ENCODE assay signal across 21 mouse cellular contexts in genomic region chr11:33299371-33299770, GRCm38 (mm10). TPM values are rescaled to one million over a fixed set of nuclear protein-coding genes. Genes with fewer than 3 reads are reported as not detected.
DNase-seq lines count a peak whose midpoint lies in the region; ATAC-seq and TF ChIP-seq lines count a peak whose summit lies in the region.
"Had no signal": no experiment of that assay in that cellular context is flagged by ENCODE, and none has a peak within 500 bp of the region (broad histone marks: within the 10 kb centered on the region; RNA-seq: fewer than 3 reads in every experiment).

No protein-coding gene starts in this region.

- no peak overlapping the region for H3K27ac ChIP-seq in kidney, embryonic 14.5 days (ENCODE audit: low read depth, low read length)
- H3K27ac ChIP-seq: macrophage; midbrain, embryonic 15.5 days had no signal

- H3K4me3 ChIP-seq in kidney, embryonic 14.5 days (ENCODE audit: low read length) = no peak overlapping the region
- H3K4me3 ChIP-seq: erythroblast, embryonic 14.5 days; midbrain, embryonic 15.5 days had no signal

- no peaks in the 10 kb centered on the region for H3K9me3 ChIP-seq in kidney, embryonic 14.5 days (ENCODE audit: control insufficient read depth, low read length)
- H3K9me3 ChIP-seq: midbrain, embryonic 15.5 days had no signal

- no peak for TF ChIP-seq POLR2A in brain, embryonic 14.5 days (IDR thresholded peaks at IDR 0.05; ENCODE audit: borderline replicate concordance, extremely low read depth, insufficient read depth, insufficient read length, poor library complexity, severe bottlenecking)

- WGBS in kidney, embryonic 14.5 days = 37% methylated on average over 11 of the region's 11 CpGs

- H3K4me1 ChIP-seq in kidney, embryonic 14.5 days (ENCODE audit: control insufficient read depth, insufficient read depth, low read length) = no peaks in the 10 kb centered on the region

- H3K36me3 ChIP-seq in kidney, embryonic 14.5 days (ENCODE audit: control insufficient read depth, insufficient read depth, low read length) = no peaks in the 10 kb centered on the region
- H3K36me3 ChIP-seq: midbrain, embryonic 15.5 days had no signal

- H3K4me2 ChIP-seq in kidney, embryonic 14.5 days (replicated peaks; ENCODE audit: low read depth, low read length) = 0 out of 2 replicates have a peak overlapping the region, but pooled peaks have one; percentile 12
- H3K4me2 ChIP-seq: liver, embryonic 11.5 days; midbrain, embryonic 15.5 days had no signal

- ATAC-seq in kidney, embryonic 14.5 days (ENCODE audit: low FRiP score, low TSS enrichment) = no peak
- ATAC-seq: midbrain, embryonic 15.5 days had no signal

- DNase-seq in kidney, postnatal 36 days = no peak
- peak; percentile 50 for DNase-seq in brain, embryonic 14.5 days (ENCODE audit: low read depth)
- peak; percentile 46 to 56 for DNase-seq in cerebellum, adult 18-20 months
- DNase-seq in cerebellum, postnatal 36 days = peak; percentile 34 to 60
- no peak for DNase-seq in embryo, embryonic 11 days
- no peak for DNase-seq in adrenal gland, adult 2 months
- DNase-seq: gastrocnemius, postnatal 14 days; kidney, adult 9 months; lung, adult 2 months; thymus, postnatal 25 days had no signal

- no peak for TF ChIP-seq CTCF in brain, embryonic 14.5 days (IDR thresholded peaks at IDR 0.05; ENCODE audit: borderline replicate concordance, extremely low read depth, insufficient read depth, insufficient read length)

- no peak overlapping the region for H3K9ac ChIP-seq in kidney, embryonic 14.5 days (ENCODE audit: low read depth, low read length)
- H3K9ac ChIP-seq: midbrain, embryonic 15.5 days had no signal

- no peaks in the 10 kb centered on the region for H3K27me3 ChIP-seq in kidney, embryonic 14.5 days (ENCODE audit: control insufficient read depth, insufficient read depth, low read length)
- H3K27me3 ChIP-seq: midbrain, embryonic 15.5 days had no signal

RNA-seq across cellular contexts. Expression of gene Gm12117, which starts 22.8 kb away (rescaled TPM):
- not detected in 2 replicates for polyA plus RNA-seq in kidney, embryonic 14.5 days (2014; fragmentation: Nextera tagmentation; extraction: Ambion mirVana)
- 0.30 and 0.72 TPM in 2 replicates for polyA plus RNA-seq in brain, embryonic 14.5 days (2012; rRNA removed)
- total RNA-seq in adrenal gland, adult 2 months (2021) = under 1 TPM in 1 of 2 experiments, not detected in 1; 0.76 TPM
- polyA plus RNA-seq in adrenal gland, adult 2 months (2012; rRNA removed) = not detected in 2 replicates
- total RNA-seq: gastrocnemius, postnatal 14 days; layer of hippocampus, postnatal 25 days; left cerebral cortex, postnatal 36 days; neutrophil, adult 5-6 weeks had no signal
- polyA plus RNA-seq: embryonic facial prominence, embryonic 11.5 days; erythroblast, embryonic 14.5 days; heart, postnatal 0 days; liver, embryonic 11.5 days; lung, adult 2 months; macrophage; midbrain, embryonic 15.5 days; testis, adult 2 months had no signal

Comparison
In these comparisons a context has a peak if more than half of its experiments do, and no peak if none do; other contexts are left out.
1. DNase-seq: peak in brain, embryonic 14.5 days (single experiment), cerebellum, adult 18-20 months (2 of 2) and cerebellum, postnatal 36 days (2 of 2); none in kidney, postnatal 36 days (0 of 2), embryo, embryonic 11 days (single experiment) and adrenal gland, adult 2 months (single experiment).